Mouse (Mus musculus): ENCODE results near the gene Pax1. TPM values are rescaled to one million over a fixed set of nuclear protein-coding genes. Genes with fewer than 3 reads are reported as not detected.

The Pax1 gene
- polyA plus RNA-seq, 1 experiment from 2014 or later, result 0.74 TPM

- H3K4me3 ChIP-seq (replicated peaks), result no peak overlapping the region
- H3K27ac ChIP-seq (replicated peaks), result no peak overlapping the region
- no peak overlapping the region for H3K4me2 ChIP-seq
- peaks cover 88% of the 10 kb centered on the region for H3K27me3 ChIP-seq (replicated peaks)
- WGBS, result 2% methylated on average over 4 of the region's 4 CpGs
- H3K9ac ChIP-seq (replicated peaks), result no peak overlapping the region
- H3K4me1 ChIP-seq, result no peaks in the 10 kb centered on the region
- ATAC-seq (ENCODE audit: low FRiP score), result no peak
- H3K9me3 ChIP-seq (replicated peaks), result no peaks in the 10 kb centered on the region
- no peaks in the 10 kb centered on the region for H3K36me3 ChIP-seq
Observed at GRCm38 (mm10) chr2:147374245-147374644, 12.5 kb downstream of the Pax1 start.

DNA sequence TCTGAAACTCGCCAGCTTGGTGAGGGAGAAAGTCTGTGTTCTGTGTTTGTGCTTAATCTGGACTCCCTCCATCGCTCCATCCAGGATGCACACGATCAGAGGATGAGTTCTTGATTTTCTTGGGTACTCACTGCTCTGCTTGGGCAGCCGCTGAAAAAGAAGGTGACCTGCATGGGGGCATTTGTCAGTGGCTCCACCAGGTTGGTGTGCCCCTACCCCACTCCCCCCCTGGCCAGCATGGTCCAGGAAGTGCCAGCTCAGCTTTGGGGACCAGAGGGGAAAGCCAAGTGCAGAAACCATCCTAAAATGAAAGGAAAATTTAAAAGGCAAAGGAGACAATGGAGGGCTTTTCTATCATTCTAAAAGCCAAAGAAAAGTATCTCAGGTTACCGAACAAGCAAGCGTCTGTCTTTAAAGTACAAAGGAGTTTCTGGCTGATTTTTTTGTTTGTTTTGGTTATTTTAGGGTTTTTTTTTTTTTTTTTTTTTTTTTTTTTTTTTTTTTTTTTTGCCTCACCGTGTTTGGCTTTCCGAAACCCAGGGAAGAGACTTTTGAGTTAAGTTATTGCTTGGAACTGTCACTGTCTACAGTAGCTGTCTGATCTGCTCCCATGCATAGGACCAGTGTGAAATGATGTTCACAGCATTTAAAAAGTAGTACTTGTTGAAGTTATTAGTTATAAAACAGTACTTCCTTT, 13.4 kb downstream of the Pax1 start:
- Histone ChIP-seq H3K36me3 (no peaks in the 10 kb centered on the region), H3K4me1 (no peaks in the 10 kb centered on the region), H3K4me3 (replicated peaks) (no peak overlapping the region), H3K9ac (replicated peaks) (no peak overlapping the region), H3K4me2 (no peak overlapping the region), H3K9me3 (replicated peaks) (no peaks in the 10 kb centered on the region), H3K27me3 (replicated peaks) (peaks cover 78% of the 10 kb centered on the region), H3K27ac (replicated peaks) (no peak overlapping the region)
- ATAC-seq (ENCODE audit: low FRiP score), result no peak
- WGBS, result 9% methylated on average over 8 of the region's 8 CpGs

- H3K27me3 ChIP-seq (replicated peaks), result peaks cover 48% of the 10 kb centered on the region
- no peaks in the 10 kb centered on the region for H3K9me3 ChIP-seq (replicated peaks)
- H3K36me3 ChIP-seq, result no peaks in the 10 kb centered on the region
- peak; percentile 63; the same call in 1 of the 2 replicates for ATAC-seq (ENCODE audit: low FRiP score)
- H3K27ac ChIP-seq (replicated peaks), result no peak overlapping the region
- H3K4me2 ChIP-seq, result no peak overlapping the region
- H3K4me3 ChIP-seq (replicated peaks), result no peak overlapping the region
- H3K4me1 ChIP-seq, result no peaks in the 10 kb centered on the region
- no peak overlapping the region for H3K9ac ChIP-seq (replicated peaks)
- WGBS, result 17% methylated on average over 4 of the region's 4 CpGs
Observed at GRCm38 (mm10) chr2:147378934-147379333, 17.2 kb downstream of the Pax1 start.

DNA sequence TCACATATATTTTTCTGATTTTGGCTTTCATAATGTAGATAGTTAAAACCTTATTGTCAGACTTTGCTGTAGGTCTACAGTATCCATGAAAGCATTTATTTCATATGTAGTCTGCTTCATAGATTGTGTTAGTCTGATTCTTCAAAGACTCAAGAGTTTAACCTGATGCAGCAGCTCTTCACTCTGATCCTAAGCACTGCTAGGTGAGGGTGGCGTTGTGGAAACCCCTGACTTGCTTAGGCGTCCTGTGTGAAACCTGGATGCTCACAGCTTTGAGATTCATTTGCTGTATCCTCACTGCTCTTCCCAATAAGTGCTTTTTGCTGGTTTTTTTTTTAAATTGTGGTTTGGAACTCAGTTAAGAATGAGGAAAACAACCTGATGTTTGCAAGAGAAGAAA, 21.6 kb downstream of the Pax1 start:
- Histone ChIP-seq H3K4me3 (replicated peaks) (no peak overlapping the region), H3K27me3 (replicated peaks) (peaks cover 6% of the 10 kb centered on the region), H3K9me3 (replicated peaks) (no peaks in the 10 kb centered on the region), H3K9ac (replicated peaks) (no peak overlapping the region), H3K4me2 (no peak overlapping the region), H3K36me3 (no peaks in the 10 kb centered on the region), H3K4me1 (no peaks in the 10 kb centered on the region), H3K27ac (replicated peaks) (no peak overlapping the region)
- 86% methylated on average over 2 of the region's 2 CpGs for WGBS
- no peak for ATAC-seq (ENCODE audit: low FRiP score)

DNA sequence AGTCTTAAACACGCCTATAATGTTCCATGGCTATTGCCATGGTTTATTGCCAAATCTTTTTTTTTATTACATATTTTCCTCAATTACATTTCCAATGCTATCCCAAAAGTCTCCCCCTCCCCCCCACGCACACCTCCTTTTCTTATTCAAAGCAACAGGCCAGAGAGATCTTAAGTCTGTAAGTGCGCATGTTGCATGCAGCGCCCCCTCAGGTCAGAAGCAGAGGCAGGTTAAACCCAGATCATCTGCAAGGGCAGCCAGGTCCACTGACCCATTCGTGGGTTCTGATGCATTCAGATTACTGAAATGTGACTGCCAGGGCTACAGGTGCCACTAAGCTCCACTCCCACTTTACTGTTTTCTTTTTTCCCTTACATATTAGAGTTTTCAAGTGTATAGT, 25.2 kb downstream of the Pax1 start:
- Histone ChIP-seq H3K27ac (replicated peaks) (no peak overlapping the region), H3K9me3 (replicated peaks) (no peaks in the 10 kb centered on the region), H3K4me3 (replicated peaks) (no peak overlapping the region), H3K4me1 (no peaks in the 10 kb centered on the region), H3K36me3 (no peaks in the 10 kb centered on the region), H3K4me2 (no peak overlapping the region), H3K9ac (replicated peaks) (no peak overlapping the region), H3K27me3 (replicated peaks) (peaks cover 1% of the 10 kb centered on the region; the same call in 1 of the 2 replicates)
- ATAC-seq (ENCODE audit: low FRiP score), result no peak
- 61% methylated on average over 5 of the region's 5 CpGs for WGBS

DNA sequence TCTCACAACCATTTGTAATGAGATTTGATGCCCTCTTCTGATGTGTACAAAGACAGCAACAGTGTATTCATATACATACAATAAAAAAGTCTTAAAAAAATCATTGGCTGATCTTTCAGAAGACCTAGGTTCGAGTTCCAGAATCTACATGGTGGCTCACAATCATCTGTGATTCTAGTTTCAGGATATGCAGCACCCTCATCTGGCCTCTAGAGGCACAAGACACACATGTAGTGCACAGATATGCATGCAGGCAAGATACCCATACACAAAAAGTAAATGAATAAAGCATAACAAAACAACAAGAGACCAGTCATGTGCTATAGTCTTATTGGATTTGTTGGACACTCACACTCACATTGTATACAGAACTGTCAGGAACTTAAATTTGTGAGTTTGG, 47.6 kb downstream of the Pax1 start:
- Histone ChIP-seq H3K9ac (replicated peaks) (no peak overlapping the region), H3K4me2 (no peak overlapping the region), H3K27ac (replicated peaks) (no peak overlapping the region), H3K36me3 (no peaks in the 10 kb centered on the region), H3K4me3 (replicated peaks) (no peak overlapping the region), H3K27me3 (replicated peaks) (no peaks in the 10 kb centered on the region), H3K4me1 (no peaks in the 10 kb centered on the region), H3K9me3 (replicated peaks) (no peaks in the 10 kb centered on the region)
- 71% methylated on average over 1 of the region's 1 CpGs for WGBS
- no peak for ATAC-seq (ENCODE audit: low FRiP score)

DNA sequence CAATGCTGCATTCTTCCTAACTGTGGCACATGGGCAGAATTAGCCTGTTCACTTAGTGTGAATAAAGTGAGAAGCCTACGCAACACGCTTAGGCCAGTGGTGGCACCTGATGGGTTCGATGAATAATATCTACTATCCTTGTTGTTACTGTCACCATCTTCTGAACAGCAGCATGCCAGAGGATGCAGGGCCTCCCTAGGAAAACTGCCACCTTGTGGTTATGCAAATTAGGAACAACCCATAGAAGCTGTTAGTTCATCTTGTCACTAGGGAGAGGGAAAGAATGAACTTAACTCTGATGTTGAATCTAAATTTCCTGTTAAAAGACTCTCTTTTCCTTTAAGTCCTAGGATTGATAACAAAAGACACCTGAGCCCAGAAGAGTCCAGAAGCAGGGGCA, 53.3 kb downstream of the Pax1 start:
- H3K4me2 ChIP-seq, result no peak overlapping the region
- WGBS, result 92% methylated on average over 3 of the region's 3 CpGs
- 0 out of 2 replicates have a peak, but pooled peaks have one; percentile 17 for ATAC-seq (ENCODE audit: low FRiP score)

DNA sequence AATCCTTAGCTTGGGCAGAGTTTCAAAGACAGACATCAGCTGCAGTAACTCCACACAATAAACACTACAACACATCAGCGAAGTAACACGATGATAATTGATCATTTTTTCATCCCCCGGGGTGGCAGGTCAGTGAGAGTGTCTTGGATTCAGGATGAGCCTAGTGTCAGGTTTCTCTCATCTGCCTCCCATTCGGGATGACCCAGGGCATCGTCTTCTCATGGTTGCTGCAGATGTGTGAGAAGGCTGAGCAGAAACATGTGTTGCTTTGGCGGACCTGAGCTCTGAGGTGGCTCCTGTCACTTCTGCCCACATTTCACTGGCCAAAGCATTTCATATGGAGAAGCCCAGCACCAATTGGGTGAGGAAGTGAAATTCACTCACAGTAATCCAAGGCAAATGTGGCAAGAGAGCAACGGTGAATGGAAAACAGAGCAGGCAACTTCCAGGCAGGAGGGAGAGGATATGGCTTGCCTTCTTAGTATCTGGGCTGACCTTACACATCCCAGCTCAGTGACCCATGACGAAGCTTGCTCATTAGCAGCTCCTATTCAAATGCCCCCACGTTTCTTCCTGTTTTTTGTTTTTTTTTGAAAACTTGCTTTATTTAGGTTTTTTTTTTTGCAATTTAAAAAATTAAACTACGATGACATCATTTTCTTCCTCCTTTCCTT, 63.0 kb downstream of the Pax1 start:
- Histone ChIP-seq H3K4me3 (replicated peaks) (no peak overlapping the region), H3K9me3 (replicated peaks) (no peaks in the 10 kb centered on the region), H3K4me1 (no peaks in the 10 kb centered on the region), H3K27ac (replicated peaks) (no peak overlapping the region), H3K36me3 (no peaks in the 10 kb centered on the region), H3K9ac (replicated peaks) (no peak overlapping the region), H3K27me3 (replicated peaks) (no peaks in the 10 kb centered on the region), H3K4me2 (no peak overlapping the region)
- no peak for ATAC-seq (ENCODE audit: low FRiP score)
- 69% methylated on average over 10 of the region's 10 CpGs for WGBS

More for the DNA sequence above, 53.3 kb downstream of the Pax1 start:
- H3K4me1 ChIP-seq, result no peaks in the 10 kb centered on the region
- no peaks in the 10 kb centered on the region for H3K36me3 ChIP-seq
- no peak overlapping the region for H3K4me3 ChIP-seq (replicated peaks)
- H3K9me3 ChIP-seq (replicated peaks), result no peaks in the 10 kb centered on the region
- no peak overlapping the region for H3K27ac ChIP-seq (replicated peaks)
- no peak overlapping the region for H3K9ac ChIP-seq (replicated peaks)
- no peaks in the 10 kb centered on the region for H3K27me3 ChIP-seq (replicated peaks)

- no peak overlapping the region for H3K9ac ChIP-seq (replicated peaks)
- H3K27me3 ChIP-seq (replicated peaks), result no peaks in the 10 kb centered on the region
- 6% methylated on average over 1 of the region's 1 CpGs for WGBS
- H3K27ac ChIP-seq (replicated peaks), result no peak overlapping the region
- no peaks in the 10 kb centered on the region for H3K4me1 ChIP-seq
- no peaks in the 10 kb centered on the region for H3K9me3 ChIP-seq (replicated peaks)
- H3K4me3 ChIP-seq (replicated peaks), result no peak overlapping the region
- no peak overlapping the region for H3K4me2 ChIP-seq
- ATAC-seq (ENCODE audit: low FRiP score), result peak; percentile 80; the same call in 1 of the 2 replicates
- no peaks in the 10 kb centered on the region for H3K36me3 ChIP-seq
Observed at GRCm38 (mm10) chr2:147429607-147430356, 68.1 kb downstream of the Pax1 start.

DNA sequence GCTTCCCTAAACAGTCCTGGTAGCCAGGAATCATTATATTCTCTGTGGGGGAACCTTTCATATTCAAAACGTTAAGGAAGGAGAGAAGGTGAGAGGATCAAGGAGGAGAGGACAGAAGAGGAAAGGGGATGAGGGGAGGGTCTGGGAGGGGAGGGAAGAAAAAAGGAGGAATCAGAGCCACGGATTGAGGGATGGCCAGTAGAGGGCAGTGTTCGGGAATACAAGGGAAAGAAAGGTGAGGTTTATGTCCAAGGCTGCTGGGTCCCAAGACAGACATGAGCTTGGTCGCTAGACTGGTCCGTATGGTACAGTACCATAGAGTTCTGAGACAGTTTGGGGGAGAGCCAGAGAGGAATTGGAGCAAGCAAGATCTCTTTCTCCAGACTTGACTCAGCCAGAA, 71.4 kb downstream of the Pax1 start:
- no peaks in the 10 kb centered on the region for H3K4me1 ChIP-seq
- no peak overlapping the region for H3K4me2 ChIP-seq
- no peaks in the 10 kb centered on the region for H3K27me3 ChIP-seq (replicated peaks)
- no peaks in the 10 kb centered on the region for H3K36me3 ChIP-seq
- ATAC-seq (ENCODE audit: low FRiP score), result no peak
- H3K4me3 ChIP-seq (replicated peaks), result no peak overlapping the region
- no peak overlapping the region for H3K9ac ChIP-seq (replicated peaks)
- no peaks in the 10 kb centered on the region for H3K9me3 ChIP-seq (replicated peaks)
- WGBS, result 32% methylated on average over 5 of the region's 5 CpGs
- no peak overlapping the region for H3K27ac ChIP-seq (replicated peaks)
